Mouse (Mus musculus) small intestine, adult 2 months (tissue): ENCODE data around the gene Hnf1b.

ENCODE experiments used
- CTCF ChIP-seq: fragments of 200-500 bp; IDR thresholded peaks from 2 replicates; pipeline ENCODE4 v1.5.1; 2012; ENCODE audit warnings: low read depth, mild to moderate bottlenecking, control low read depth, inconsistent platforms, low read length, moderate library complexity, mixed read lengths; ENCODE audit not compliant: insufficient replicate concordance, insufficient read length; ENCODE audit errors: extremely low read depth
- POLR2A ChIP-seq: fragments of 200-500 bp; IDR thresholded peaks from 2 replicates; pipeline ENCODE4 v1.6.1; 2012; ENCODE audit warnings: low read depth, mild to moderate bottlenecking, control low read depth, inconsistent platforms, low read length, moderate library complexity

GRCm38 (mm10) chr11:83849529-83850335 lies at the start of gene Hnf1b:
- TF ChIP-seq POLR2A (no peak), CTCF (no peak)
